Mouse (Mus musculus) myocyte (in vitro differentiated cells): ENCODE measurements around the gene Faim2. TPM values are rescaled to one million over a fixed set of nuclear protein-coding genes. Genes with fewer than 3 reads are reported as not detected.

Experiments used
- H3K27me3 ChIP-seq: one replicate; pipeline ENCODE4 v1.6.1; 2011; ENCODE audit not compliant: control insufficient read depth, insufficient read depth, insufficient read length
- H3K36me3 ChIP-seq: one replicate; pipeline ENCODE4 v1.6.1; 2011; ENCODE audit not compliant: control insufficient read depth, insufficient read depth
- H3K4me2 ChIP-seq: one replicate; pipeline ENCODE4 v1.6.1; 2011; ENCODE audit warnings: low read depth, control low read depth
- H3K4me3 ChIP-seq: one replicate; pipeline ENCODE4 v1.5.1; 2011; ENCODE audit warnings: mild to moderate bottlenecking, control low read depth, moderate library complexity
- H3K79me2 ChIP-seq: one replicate; pipeline ENCODE4 v1.6.1; 2011; ENCODE audit not compliant: control insufficient read depth, insufficient read depth
- H3ac ChIP-seq: one replicate; pipeline ENCODE4 v1.6.1; 2011; ENCODE audit not compliant: control insufficient read depth, insufficient read length
- CEBPB ChIP-seq: IDR thresholded peaks from 2 replicates; pipeline ENCODE4 v1.6.1; 2011; ENCODE audit warnings: mild to moderate bottlenecking, moderate library complexity; ENCODE audit not compliant: poor library complexity, insufficient read depth, severe bottlenecking
- E2F4 ChIP-seq: IDR thresholded peaks from one replicate; pipeline ENCODE4 v1.6.1; 2011; ENCODE audit warnings: mild to moderate bottlenecking, control low read depth, moderate library complexity; ENCODE audit not compliant: insufficient read depth
- MAX ChIP-seq: IDR thresholded peaks from one replicate; pipeline ENCODE4 v1.6.1; 2011; ENCODE audit warnings: low read depth, mild to moderate bottlenecking, control low read depth
- MYOD1 ChIP-seq, 3 experiments: IDR thresholded peaks; one replicate each; pipeline ENCODE4 v1.6.1; 2011; ENCODE audit warnings: control low read depth in 2 of 3, low read depth in 2 of 3, mild to moderate bottlenecking in 2 of 3, moderate library complexity in 1 of 3; ENCODE audit not compliant: insufficient read length in 2 of 3, control insufficient read depth in 1 of 3
- MYOG ChIP-seq, 3 experiments: IDR thresholded peaks; one replicate each; pipeline ENCODE4 v1.6.1; 2011; ENCODE audit warnings: control low read depth in 2 of 3, low read depth in 2 of 3, mild to moderate bottlenecking in 2 of 3; ENCODE audit not compliant: insufficient read length in 2 of 3, control insufficient read depth in 1 of 3, insufficient read depth in 1 of 3
- POLR2A ChIP-seq: IDR thresholded peaks from one replicate; pipeline ENCODE4 v1.6.1; 2011; ENCODE audit warnings: low read depth, mild to moderate bottlenecking, control low read depth, moderate library complexity; ENCODE audit not compliant: insufficient read length
- POLR2AphosphoS2 ChIP-seq: IDR thresholded peaks from one replicate; pipeline ENCODE4 v1.6.1; 2011; ENCODE audit warnings: low read depth, control low read depth; ENCODE audit not compliant: insufficient read length
- REST ChIP-seq: IDR thresholded peaks from one replicate; pipeline ENCODE4 v1.6.1; 2011; ENCODE audit warnings: mild to moderate bottlenecking, control low read depth, moderate library complexity; ENCODE audit not compliant: insufficient read depth, insufficient read length
- SRF ChIP-seq: IDR thresholded peaks from one replicate; pipeline ENCODE4 v1.6.1; 2011; ENCODE audit warnings: low read depth; ENCODE audit not compliant: control insufficient read depth, insufficient read length
- TCF12 ChIP-seq: IDR thresholded peaks from one replicate; pipeline ENCODE4 v1.6.1; 2011; ENCODE audit warnings: mild to moderate bottlenecking, control low read depth; ENCODE audit not compliant: poor library complexity, insufficient read depth, severe bottlenecking
- TCF3 ChIP-seq: IDR thresholded peaks from one replicate; pipeline ENCODE4 v1.6.1; 2011; ENCODE audit warnings: low read depth, control low read depth; ENCODE audit not compliant: insufficient read length
- USF1 ChIP-seq: IDR thresholded peaks from one replicate; pipeline ENCODE4 v1.6.1; 2011; ENCODE audit warnings: low read depth, mild to moderate bottlenecking, control low read depth, moderate library complexity
- polyA plus RNA-seq: library from polyadenylated mRNA; unstranded; fragments of >200 nt; fragmentation: generic; extraction: Trizol; gene quantifications from one replicate; pipeline ENCODE4 v1.2.1, GENCODE M21; 2012; ENCODE audit warnings: missing spikeins

Gene Faim2
- polyA plus RNA-seq, 1 experiment = 0.40 TPM

GRCm38 (mm10) chr15:99474576-99474926, 53.4 kb downstream of the Faim2 start, which contains the start of gene Bcdin3d:
Gene Bcdin3d (minus strand): TSS chr15:99474730.
- peak within 1 kb of the TSS; percentile 75 for H3K4me2 ChIP-seq
- H3K36me3 ChIP-seq = no peaks in the 10 kb centered on the region
- peaks cover 12% of the 10 kb centered on the region for H3K79me2 ChIP-seq
- H3ac ChIP-seq = peak within 1 kb of the TSS; percentile 40
- H3K4me3 ChIP-seq = peak within 1 kb of the TSS; percentile 76
- TF ChIP-seq POLR2A (peak; percentile 69), E2F4 (peak; percentile 61), USF1 (no peak)
- H3K27me3 ChIP-seq = no peaks in the 10 kb centered on the region

GRCm38 (mm10) chr15:99473801-99474575, 54.0 kb downstream of the Faim2 start:
- Histone ChIP-seq H3K79me2 (peaks cover 12% of the 10 kb centered on the region), H3K4me2 (peak overlapping the region; percentile 75), H3ac (peak overlapping the region; percentile 40), H3K36me3 (no peaks in the 10 kb centered on the region), H3K27me3 (no peaks in the 10 kb centered on the region), H3K4me3 (peak overlapping the region; percentile 76)
- TF ChIP-seq E2F4 (peak; percentile 92), MYOG (IDR thresholded peaks at IDR 0.05; ENCODE audit: control insufficient read depth in 1 of 3, insufficient read depth in 1 of 3, insufficient read length in 2 of 3, low read depth in 2 of 3) (no peak), CEBPB (peak; percentile 63; the same call in 1 of the 2 replicates), POLR2A (peak; percentile 47), POLR2AphosphoS2 (peak; percentile 23), SRF (no peak), TCF3 (no peak), USF1 (no peak), REST (no peak), TCF12 (no peak), MYOD1 (IDR thresholded peaks at IDR 0.05; ENCODE audit: control insufficient read depth in 1 of 3, insufficient read length in 2 of 3, low read depth in 2 of 3) (no peak), MAX (peak; percentile 81)

DNA sequence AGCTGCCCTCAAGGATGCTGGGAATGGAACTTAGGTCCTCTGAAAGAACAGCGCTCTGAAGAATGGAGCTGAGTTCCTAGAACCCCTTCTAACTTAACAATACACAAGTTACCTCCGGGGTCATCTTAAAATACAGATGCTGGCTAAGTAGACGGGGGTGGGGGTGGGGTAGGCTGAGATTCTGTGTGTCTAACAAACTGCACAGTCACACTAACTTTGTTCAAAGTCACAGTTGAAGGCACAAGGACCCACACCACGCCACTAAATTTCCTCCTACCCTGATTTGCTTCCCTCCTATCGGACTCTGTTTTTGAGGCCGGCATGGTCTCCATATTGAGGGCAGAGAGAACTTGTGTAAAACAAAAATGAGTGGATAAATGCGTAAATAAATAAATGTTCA, 55.0 kb downstream of the Faim2 start:
- Histone ChIP-seq H3K27me3 (no peaks in the 10 kb centered on the region), H3ac (no peak overlapping the region), H3K4me2 (peak overlapping the region; percentile 75), H3K4me3 (peak overlapping the region; percentile 76), H3K36me3 (no peaks in the 10 kb centered on the region), H3K79me2 (peaks cover 12% of the 10 kb centered on the region)
- TF ChIP-seq TCF12 (no peak), TCF3 (no peak), POLR2AphosphoS2 (peak; percentile 38)

DNA sequence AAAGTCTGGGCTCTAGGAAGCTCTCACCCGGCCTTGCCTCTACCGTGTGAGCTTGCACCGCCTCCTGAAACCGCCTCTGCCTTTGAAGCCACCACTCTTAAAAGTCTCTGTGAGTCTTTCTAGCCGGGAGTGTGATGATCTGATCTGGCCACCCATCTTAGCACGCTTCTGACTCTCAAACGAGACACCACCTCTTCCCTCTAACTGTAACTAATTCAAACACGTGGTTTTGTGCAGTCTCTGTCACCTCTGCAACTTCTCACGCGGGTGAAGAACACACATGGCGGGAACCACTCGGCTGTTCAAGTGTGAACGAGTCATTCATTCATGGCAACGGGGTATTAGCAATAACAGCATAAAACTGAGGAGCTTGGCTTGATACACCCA, 56.3 kb downstream of the Faim2 start:
- Histone ChIP-seq H3K27me3 (no peaks in the 10 kb centered on the region), H3K4me2 (no peak overlapping the region), H3K79me2 (peaks cover 12% of the 10 kb centered on the region), H3ac (no peak overlapping the region), H3K36me3 (no peaks in the 10 kb centered on the region), H3K4me3 (no peak overlapping the region)
- TF ChIP-seq POLR2AphosphoS2 (no peak), CEBPB (no peak), REST (no peak), TCF12 (no peak), USF1 (no peak), POLR2A (no peak)

GRCm38 (mm10) chr15:99470971-99471676, 56.8 kb downstream of the Faim2 start:
- Histone ChIP-seq H3K36me3 (no peaks in the 10 kb centered on the region), H3K4me2 (peak overlapping the region; percentile 12), H3K27me3 (no peaks in the 10 kb centered on the region), H3ac (no peak overlapping the region), H3K79me2 (peaks cover 12% of the 10 kb centered on the region), H3K4me3 (no peak overlapping the region)
- TF ChIP-seq E2F4 (no peak), MYOG (IDR thresholded peaks at IDR 0.05; ENCODE audit: control insufficient read depth in 1 of 3, insufficient read depth in 1 of 3, insufficient read length in 2 of 3, low read depth in 2 of 3) (no peak), POLR2A (no peak), REST (no peak), TCF12 (no peak), MAX (no peak), SRF (no peak)
